In genomic region chr11:41682991-41683390, GRCm38 (mm10) we compare ENCODE assay signal across 25 mouse cellular contexts.
DNase-seq lines count a peak whose midpoint lies in the region; ATAC-seq and TF ChIP-seq lines count a peak whose summit lies in the region.
"Had no signal": no experiment of that assay in that cellular context is flagged by ENCODE, and none has a peak within 500 bp of the region (broad histone marks: within the 10 kb centered on the region; RNA-seq: fewer than 3 reads in every experiment).

No protein-coding gene starts in this region.

- TF ChIP-seq CTCF in hindbrain, postnatal 0 days (IDR thresholded peaks at IDR 0.05; ENCODE audit: low read depth), result no peak
- TF ChIP-seq CTCF in midbrain, postnatal 0 days (IDR thresholded peaks at IDR 0.05), result no peak

- H3K27me3 ChIP-seq in hindbrain, embryonic 11.5 days (ENCODE audit: control insufficient read depth, insufficient read depth, low read length), result no peaks in the 10 kb centered on the region
- no peaks in the 10 kb centered on the region for H3K27me3 ChIP-seq in hindbrain, postnatal 0 days (ENCODE audit: insufficient read depth, low read length)
- no peaks in the 10 kb centered on the region for H3K27me3 ChIP-seq in midbrain, embryonic 12.5 days
- H3K27me3 ChIP-seq in midbrain, postnatal 0 days (ENCODE audit: insufficient read depth, low read length), result no peaks in the 10 kb centered on the region
- no peaks in the 10 kb centered on the region for H3K27me3 ChIP-seq in neural tube, embryonic 11.5 days (ENCODE audit: control insufficient read depth, insufficient read depth, low read length)
- no peaks in the 10 kb centered on the region for H3K27me3 ChIP-seq in neural tube, embryonic 15.5 days (replicated peaks)
- H3K27me3 ChIP-seq: CH12.LX; forebrain, embryonic 13.5 days; hindbrain, embryonic 15.5 days; Patski had no signal

- H3K4me1 ChIP-seq in hindbrain, embryonic 11.5 days (replicated peaks; ENCODE audit: control insufficient read depth, insufficient read depth, low read length), result no peaks in the 10 kb centered on the region
- H3K4me1 ChIP-seq in hindbrain, postnatal 0 days (ENCODE audit: insufficient read depth, low read length), result no peaks in the 10 kb centered on the region
- peaks cover 6% of the 10 kb centered on the region; the same call in 1 of the 2 replicates for H3K4me1 ChIP-seq in midbrain, embryonic 12.5 days
- no peaks in the 10 kb centered on the region for H3K4me1 ChIP-seq in midbrain, postnatal 0 days (ENCODE audit: insufficient read depth, low read length)
- no peaks in the 10 kb centered on the region for H3K4me1 ChIP-seq in neural tube, embryonic 11.5 days (ENCODE audit: control insufficient read depth, insufficient read depth, low read length)
- H3K4me1 ChIP-seq in neural tube, embryonic 15.5 days, result no peaks in the 10 kb centered on the region
- H3K4me1 ChIP-seq: forebrain, embryonic 13.5 days; hindbrain, embryonic 15.5 days had no signal

- no peak overlapping the region for H3K9ac ChIP-seq in hindbrain, embryonic 11.5 days (ENCODE audit: low read depth, low read length)
- no peak overlapping the region for H3K9ac ChIP-seq in hindbrain, postnatal 0 days (replicated peaks; ENCODE audit: low read length)
- H3K9ac ChIP-seq in midbrain, embryonic 12.5 days (replicated peaks), result no peak overlapping the region
- no peak overlapping the region for H3K9ac ChIP-seq in midbrain, postnatal 0 days (replicated peaks; ENCODE audit: low read length, poor library complexity, severe bottlenecking)
- no peak overlapping the region for H3K9ac ChIP-seq in neural tube, embryonic 11.5 days (ENCODE audit: low read length)
- H3K9ac ChIP-seq in neural tube, embryonic 15.5 days (replicated peaks), result no peak overlapping the region
- H3K9ac ChIP-seq: forebrain, embryonic 13.5 days; hindbrain, embryonic 15.5 days had no signal

- H3K9me3 ChIP-seq in hindbrain, embryonic 11.5 days (ENCODE audit: control insufficient read depth, low read length), result no peaks in the 10 kb centered on the region
- H3K9me3 ChIP-seq in hindbrain, postnatal 0 days (ENCODE audit: low read length), result no peaks in the 10 kb centered on the region
- H3K9me3 ChIP-seq in midbrain, embryonic 12.5 days, result no peaks in the 10 kb centered on the region
- H3K9me3 ChIP-seq in midbrain, postnatal 0 days (ENCODE audit: low read length), result no peaks in the 10 kb centered on the region
- H3K9me3 ChIP-seq in neural tube, embryonic 11.5 days (ENCODE audit: control insufficient read depth, low read length), result no peaks in the 10 kb centered on the region
- H3K9me3 ChIP-seq in neural tube, embryonic 15.5 days (replicated peaks), result no peaks in the 10 kb centered on the region
- H3K9me3 ChIP-seq: forebrain, embryonic 10.5 days; forebrain, embryonic 13.5 days; G1E; hindbrain, embryonic 15.5 days had no signal

- H3K4me3 ChIP-seq in hindbrain, embryonic 11.5 days (ENCODE audit: low read depth, low read length), result no peak overlapping the region
- H3K4me3 ChIP-seq in hindbrain, postnatal 0 days (ENCODE audit: low read length), result no peak overlapping the region
- no peak overlapping the region for H3K4me3 ChIP-seq in midbrain, embryonic 12.5 days
- no peak overlapping the region for H3K4me3 ChIP-seq in midbrain, postnatal 0 days (ENCODE audit: low read depth, low read length)
- no peak overlapping the region for H3K4me3 ChIP-seq in neural tube, embryonic 11.5 days (ENCODE audit: low read depth, low read length)
- H3K4me3 ChIP-seq in neural tube, embryonic 15.5 days (replicated peaks), result no peak overlapping the region
- H3K4me3 ChIP-seq: forebrain, embryonic 10.5 days; forebrain, embryonic 13.5 days; heart, adult 2 months; hindbrain, embryonic 15.5 days had no signal

- no peaks in the 10 kb centered on the region for H3K36me3 ChIP-seq in hindbrain, embryonic 11.5 days (ENCODE audit: control insufficient read depth, insufficient read depth, low read length)
- H3K36me3 ChIP-seq in hindbrain, postnatal 0 days (ENCODE audit: insufficient read depth, low read length), result no peaks in the 10 kb centered on the region
- no peaks in the 10 kb centered on the region for H3K36me3 ChIP-seq in midbrain, embryonic 12.5 days
- H3K36me3 ChIP-seq in midbrain, postnatal 0 days (ENCODE audit: insufficient read depth, low read length), result no peaks in the 10 kb centered on the region
- H3K36me3 ChIP-seq in neural tube, embryonic 11.5 days (ENCODE audit: control insufficient read depth, insufficient read depth, low read length), result no peaks in the 10 kb centered on the region
- no peaks in the 10 kb centered on the region for H3K36me3 ChIP-seq in neural tube, embryonic 15.5 days
- H3K36me3 ChIP-seq: forebrain, embryonic 10.5 days; G1E; hindbrain, embryonic 15.5 days had no signal

- WGBS in hindbrain, embryonic 11.5 days, result 26% methylated on average over 1 of the region's 1 CpGs
- 15% methylated on average over 1 of the region's 1 CpGs for WGBS in hindbrain, postnatal 0 days
- WGBS in midbrain, embryonic 12.5 days, result 15% methylated on average over 1 of the region's 1 CpGs
- WGBS in midbrain, postnatal 0 days, result 16% methylated on average over 1 of the region's 1 CpGs
- WGBS in neural tube, embryonic 11.5 days, result 30% methylated on average over 1 of the region's 1 CpGs
- 17% methylated on average over 1 of the region's 1 CpGs for WGBS in neural tube, embryonic 15.5 days

- DNase-seq in hindbrain, embryonic 11.5 days (ENCODE audit: low spot score), result peak; percentile 15
- no peak for DNase-seq in hindbrain, postnatal 0 days (ENCODE audit: low spot score)
- no peak for DNase-seq in midbrain, postnatal 0 days (ENCODE audit: low spot score)
- DNase-seq in neural tube, embryonic 11.5 days (ENCODE audit: low spot score), result no peak
- no peak for DNase-seq in liver
- DNase-seq: adrenal gland, postnatal 10 days; adrenal gland, postnatal 36 days; B cell, adult 2 months; cerebellum, adult 11 months; cerebellum, adult 2 months; cerebellum, adult 9-11 months; cerebellum, postnatal 25 days; gastrocnemius, postnatal 10 days; gastrocnemius, postnatal 36 days; heart, adult 2 months had no signal

- no peak overlapping the region for H3K27ac ChIP-seq in hindbrain, embryonic 11.5 days (ENCODE audit: low read depth, low read length)
- H3K27ac ChIP-seq in hindbrain, postnatal 0 days, result no peak overlapping the region
- H3K27ac ChIP-seq in midbrain, embryonic 12.5 days (replicated peaks), result no peak overlapping the region
- H3K27ac ChIP-seq in midbrain, postnatal 0 days (ENCODE audit: low read depth, low read length), result no peak overlapping the region
- no peak overlapping the region for H3K27ac ChIP-seq in neural tube, embryonic 11.5 days (ENCODE audit: low read depth, low read length)
- H3K27ac ChIP-seq in neural tube, embryonic 15.5 days (replicated peaks), result no peak overlapping the region
- H3K27ac ChIP-seq: forebrain, embryonic 10.5 days; forebrain, embryonic 13.5 days; heart, adult 2 months; hindbrain, embryonic 15.5 days had no signal

- H3K4me2 ChIP-seq in hindbrain, embryonic 11.5 days (replicated peaks; ENCODE audit: low read depth, low read length), result no peak overlapping the region
- H3K4me2 ChIP-seq in hindbrain, postnatal 0 days (ENCODE audit: low read depth, low read length), result no peak overlapping the region
- H3K4me2 ChIP-seq in midbrain, embryonic 12.5 days (replicated peaks), result no peak overlapping the region
- H3K4me2 ChIP-seq in midbrain, postnatal 0 days (ENCODE audit: low read depth, low read length, poor library complexity, severe bottlenecking), result no peak overlapping the region
- H3K4me2 ChIP-seq in neural tube, embryonic 11.5 days (ENCODE audit: low read depth), result no peak overlapping the region
- no peak overlapping the region for H3K4me2 ChIP-seq in neural tube, embryonic 15.5 days
- H3K4me2 ChIP-seq: forebrain, embryonic 13.5 days; heart, embryonic 11.5 days; hindbrain, embryonic 15.5 days had no signal

- ATAC-seq in hindbrain, embryonic 11.5 days (ENCODE audit: low FRiP score), result peak; percentile 83
- no peak for ATAC-seq in hindbrain, postnatal 0 days
- ATAC-seq in midbrain, embryonic 12.5 days (ENCODE audit: low FRiP score, low read depth), result peak; percentile 69; the same call in 1 of the 2 replicates
- no peak for ATAC-seq in midbrain, postnatal 0 days (ENCODE audit: low FRiP score)
- ATAC-seq in neural tube, embryonic 11.5 days (ENCODE audit: insufficient read depth, low FRiP score, low TSS enrichment), result peak; percentile 53; the same call in 1 of the 2 replicates
- no peak for ATAC-seq in neural tube, embryonic 15.5 days (ENCODE audit: low FRiP score)
- ATAC-seq: forebrain, embryonic 13.5 days; forebrain, embryonic 16.5 days; Patski had no signal

Comparison
In these comparisons a context has a peak if more than half of its experiments do, and no peak if none do; other contexts are left out.
1. ATAC-seq: peak in hindbrain, embryonic 11.5 days (single experiment), midbrain, embryonic 12.5 days (single experiment) and neural tube, embryonic 11.5 days (single experiment); none in hindbrain, postnatal 0 days (single experiment), midbrain, postnatal 0 days (single experiment) and neural tube, embryonic 15.5 days (single experiment).